Mouse (Mus musculus) lung, embryonic 16.5 days (tissue): ENCODE measurements around the gene Kdm1a. TPM values are rescaled to one million over a fixed set of nuclear protein-coding genes. Genes with fewer than 3 reads are reported as not detected.

Experiments
- ATAC-seq: fragments of 200-750 bp; cut with Nextera tagmentation; 2 replicates; pipeline ENCODE4 v1.8.0; 2017; ENCODE audit warnings: low read depth, mild to moderate bottlenecking, moderate library complexity
- H3K27ac ChIP-seq: fragments of 300-500 bp; sonication (generic); 2 replicates; pipeline ENCODE4 v1.5.1; 2014; ENCODE audit warnings: mild to moderate bottlenecking, control low read depth, low read length
- H3K27me3 ChIP-seq: fragments of 300-500 bp; sonication (generic); 2 replicates; pipeline ENCODE4 v1.6.1; 2014; ENCODE audit warnings: low read depth, low read length, mixed read lengths; ENCODE audit not compliant: control insufficient read depth, insufficient read depth
- H3K36me3 ChIP-seq: fragments of 300-500 bp; sonication (generic); 2 replicates; pipeline ENCODE4 v1.6.1; 2014; ENCODE audit warnings: low read length; ENCODE audit not compliant: control insufficient read depth, insufficient read depth
- H3K4me1 ChIP-seq: fragments of 300-500 bp; sonication (generic); replicated peaks from 2 replicates; pipeline ENCODE4 v1.6.1; 2014; ENCODE audit warnings: low read length, mixed read lengths; ENCODE audit not compliant: control insufficient read depth, insufficient read depth
- H3K4me2 ChIP-seq: fragments of 300-500 bp; sonication (generic); 2 replicates; pipeline ENCODE4 v1.6.1; 2014; ENCODE audit warnings: low read depth, low read length, control low read depth
- H3K4me3 ChIP-seq: fragments of 300-500 bp; sonication (generic); 2 replicates; pipeline ENCODE4 v1.5.1; 2014; ENCODE audit warnings: mild to moderate bottlenecking, low read length, control low read depth
- H3K9ac ChIP-seq: fragments of 300-500 bp; sonication (generic); 2 replicates; pipeline ENCODE4 v1.6.1; 2014; ENCODE audit warnings: low read length, control low read depth
- H3K9me3 ChIP-seq: fragments of 300-500 bp; sonication (generic); 2 replicates; pipeline ENCODE4 v1.6.1; 2016; ENCODE audit warnings: low read length; ENCODE audit not compliant: control insufficient read depth
- WGBS: fragments of 180-500 bp; shearing (Covaris S2); extraction: QIAGEN DNeasy Blood & Tissue Kit; methylation state at CpG from one replicate; pipeline ENCODE4 v1.1.7; 2014; 5-methylcytosine and 5-hydroxymethylcytosine counted together
- polyA plus RNA-seq: library from polyadenylated mRNA; unstranded; fragments of >200 nt; fragmentation: Nextera tagmentation; extraction: Ambion mirVana; gene quantifications from 2 replicates; pipeline ENCODE4 v1.2.1, GENCODE M21; 2015

Gene Kdm1a
- polyA plus RNA-seq, 1 experiment from 2014 or later = 24.9 TPM

DNA sequence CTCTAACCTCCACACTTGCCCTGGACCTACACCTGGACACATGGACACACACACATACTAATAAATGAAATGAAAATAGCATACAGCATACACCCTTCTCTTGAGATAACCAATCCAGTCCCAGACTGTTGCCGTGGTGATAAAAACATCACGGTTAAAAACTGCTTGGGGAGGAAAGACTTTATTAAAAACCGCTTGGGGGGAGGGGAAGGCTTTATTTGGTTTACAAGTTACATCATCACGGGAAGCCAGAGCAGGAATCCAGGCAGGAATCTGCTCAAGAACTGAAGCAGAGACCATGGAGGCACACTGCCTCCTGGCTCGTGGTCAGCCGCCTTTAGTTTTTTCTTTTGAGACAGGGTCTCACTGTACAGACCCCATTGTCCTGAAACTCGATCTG lies 11.1 kb upstream of the Kdm1a start:
- Histone ChIP-seq H3K4me1 (no peaks in the 10 kb centered on the region), H3K9ac (no peak overlapping the region), H3K36me3 (no peaks in the 10 kb centered on the region), H3K4me2 (no peak overlapping the region), H3K4me3 (no peak overlapping the region), H3K9me3 (no peaks in the 10 kb centered on the region), H3K27ac (no peak overlapping the region), H3K27me3 (no peaks in the 10 kb centered on the region)
- no peak for ATAC-seq
- WGBS = 43% methylated on average over 7 of the region's 7 CpGs

DNA sequence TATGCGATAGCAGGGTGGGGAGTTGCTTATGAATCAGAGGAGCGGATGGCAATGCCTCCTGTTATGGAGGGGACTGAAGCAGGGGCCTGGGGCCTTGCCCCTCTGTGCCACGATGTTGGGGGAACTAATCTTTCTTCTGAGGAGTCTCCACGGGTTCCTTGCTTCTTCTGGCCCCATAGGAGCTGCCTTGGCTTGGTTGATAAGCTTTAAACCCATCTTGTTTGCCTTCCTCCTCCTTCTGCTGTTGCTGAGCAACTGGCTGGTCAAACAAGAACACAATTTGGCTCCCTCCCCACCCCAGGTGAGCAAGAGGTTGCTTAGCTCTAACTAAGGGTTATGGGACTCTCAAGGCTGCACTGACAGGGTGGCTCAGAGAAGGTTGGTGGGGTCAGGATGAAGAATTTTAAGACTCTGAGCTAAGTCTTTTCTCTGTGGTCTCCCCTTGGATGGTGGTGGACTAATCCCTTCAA lies 7.9 kb upstream of the Kdm1a start, which contains the start of gene Tex46:
Gene Tex46 (plus strand): TSS at position 51 of the 470 bp plus-strand sequence.
- no peak for ATAC-seq

GRCm38 (mm10) chr4:136605756-136606485 lies 3.4 kb upstream of the Kdm1a start:
- Histone ChIP-seq H3K27ac (no peak overlapping the region), H3K27me3 (no peaks in the 10 kb centered on the region), H3K4me1 (peaks cover 3% of the 10 kb centered on the region), H3K4me2 (no peak overlapping the region), H3K9me3 (no peaks in the 10 kb centered on the region), H3K36me3 (no peaks in the 10 kb centered on the region), H3K9ac (no peak overlapping the region), H3K4me3 (no peak overlapping the region)
- WGBS = 83% methylated on average over 19 of the region's 19 CpGs
- ATAC-seq = no peak

More for the DNA sequence above, 7.9 kb upstream of the Kdm1a start, which contains the start of gene Tex46:
- Histone ChIP-seq H3K4me1 (no peaks in the 10 kb centered on the region), H3K4me3 (no peak within 1 kb of the TSS), H3K36me3 (no peaks in the 10 kb centered on the region), H3K27ac (no peak within 1 kb of the TSS), H3K4me2 (no peak within 1 kb of the TSS), H3K9me3 (no peaks in the 10 kb centered on the region), H3K9ac (no peak within 1 kb of the TSS), H3K27me3 (no peaks in the 10 kb centered on the region)
- WGBS = 38% methylated on average over 4 of the region's 4 CpGs

DNA sequence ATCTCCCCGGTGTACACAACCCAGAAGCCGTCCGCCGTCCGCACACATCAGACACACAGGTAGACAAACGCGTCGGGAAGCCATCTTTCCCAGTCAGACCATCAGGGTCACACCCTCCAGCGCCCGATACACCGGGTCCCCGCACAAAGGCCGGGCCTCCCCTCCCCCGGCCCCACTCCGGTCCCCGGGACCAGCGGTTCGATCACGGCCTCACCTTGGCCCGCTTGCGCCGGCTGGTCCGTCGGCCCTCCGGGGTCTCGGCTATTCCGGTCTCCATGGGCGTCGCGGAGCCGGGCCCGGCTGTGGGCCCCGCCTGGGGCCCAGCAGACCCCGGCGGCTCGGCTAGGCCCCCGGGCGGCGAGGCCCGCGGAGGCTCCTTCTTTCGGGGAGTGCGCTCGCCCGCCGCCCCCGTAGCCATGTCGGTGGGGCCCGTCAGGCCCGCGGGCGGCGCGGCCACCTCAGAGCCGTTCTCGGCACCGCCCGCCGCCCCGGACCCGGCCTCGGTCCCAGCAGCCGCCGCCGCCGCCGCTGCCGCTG lies 437 bp downstream of the Kdm1a start:
- Histone ChIP-seq H3K36me3 (no peaks in the 10 kb centered on the region), H3K27ac (peak overlapping the region; percentile 89), H3K4me2 (peak overlapping the region; percentile 64), H3K9ac (peak overlapping the region; percentile 100), H3K27me3 (no peaks in the 10 kb centered on the region), H3K4me3 (peak overlapping the region; percentile 99), H3K4me1 (peaks cover 9% of the 10 kb centered on the region), H3K9me3 (no peaks in the 10 kb centered on the region)
- under 1% methylated on average over 66 of the region's 68 CpGs for WGBS
- ATAC-seq = peak; percentile 64

GRCm38 (mm10) chr4:136601476-136601875 lies 1.0 kb downstream of the Kdm1a start:
- H3K27ac ChIP-seq = peak overlapping the region; percentile 89; the same call in 1 of the 2 replicates
- ATAC-seq = no peak
- no peaks in the 10 kb centered on the region for H3K9me3 ChIP-seq
- H3K36me3 ChIP-seq = no peaks in the 10 kb centered on the region
- H3K27me3 ChIP-seq = no peaks in the 10 kb centered on the region
- peak overlapping the region; percentile 100 for H3K9ac ChIP-seq
- WGBS = under 1% methylated on average over 13 of the region's 13 CpGs
- H3K4me1 ChIP-seq = peaks cover 9% of the 10 kb centered on the region
- H3K4me3 ChIP-seq = peak overlapping the region; percentile 99
- peak overlapping the region; percentile 64 for H3K4me2 ChIP-seq

DNA sequence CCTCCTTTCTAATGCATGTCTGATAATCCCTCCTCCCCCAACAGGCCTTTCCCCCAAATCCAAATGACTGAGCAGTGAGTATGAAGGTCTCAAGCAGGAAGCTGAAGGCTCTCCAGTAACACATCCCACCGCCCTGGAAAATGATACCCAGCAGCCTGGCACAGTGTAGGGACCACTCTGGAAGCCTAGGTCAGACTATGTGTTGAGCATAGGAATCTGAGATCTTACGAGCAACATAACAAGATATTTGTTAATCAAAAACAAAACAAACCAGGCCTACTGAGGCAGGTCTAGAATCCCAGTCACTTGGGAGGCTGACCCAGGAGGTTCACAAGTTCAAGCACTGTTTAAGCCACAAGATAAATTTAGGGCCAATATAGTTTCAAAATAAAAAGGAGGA lies 2.0 kb downstream of the Kdm1a start:
- Histone ChIP-seq H3K9me3 (no peaks in the 10 kb centered on the region), H3K4me3 (peak overlapping the region; percentile 99), H3K9ac (no peak overlapping the region), H3K36me3 (no peaks in the 10 kb centered on the region), H3K4me2 (peak overlapping the region; percentile 64), H3K27me3 (no peaks in the 10 kb centered on the region), H3K27ac (no peak overlapping the region), H3K4me1 (peaks cover 9% of the 10 kb centered on the region)
- WGBS = 75% methylated on average over 2 of the region's 2 CpGs
- ATAC-seq = no peak

GRCm38 (mm10) chr4:136599869-136600268 lies 2.7 kb downstream of the Kdm1a start:
- no peaks in the 10 kb centered on the region for H3K36me3 ChIP-seq
- peaks cover 9% of the 10 kb centered on the region for H3K4me1 ChIP-seq
- no peak overlapping the region for H3K4me2 ChIP-seq
- H3K4me3 ChIP-seq = no peak overlapping the region
- H3K27ac ChIP-seq = no peak overlapping the region
- 98% methylated on average over 3 of the region's 3 CpGs for WGBS
- no peak overlapping the region for H3K9ac ChIP-seq
- H3K9me3 ChIP-seq = no peaks in the 10 kb centered on the region
- no peaks in the 10 kb centered on the region for H3K27me3 ChIP-seq
- no peak for ATAC-seq

GRCm38 (mm10) chr4:136598268-136598876 lies 4.2 kb downstream of the Kdm1a start:
- no peak for ATAC-seq
- WGBS = 83% methylated on average over 7 of the region's 7 CpGs

GRCm38 (mm10) chr4:136595221-136595620 lies 7.3 kb downstream of the Kdm1a start:
- WGBS = 75% methylated on average over 6 of the region's 6 CpGs
- Histone ChIP-seq H3K27me3 (no peaks in the 10 kb centered on the region), H3K4me2 (no peak overlapping the region), H3K9me3 (no peaks in the 10 kb centered on the region), H3K36me3 (no peaks in the 10 kb centered on the region; the same call in 1 of the 2 replicates), H3K9ac (no peak overlapping the region), H3K27ac (no peak overlapping the region), H3K4me3 (no peak overlapping the region), H3K4me1 (peaks cover 6% of the 10 kb centered on the region; the same call in 1 of the 2 replicates)
- ATAC-seq = no peak

More at GRCm38 (mm10) chr4:136598268-136598876, 4.2 kb downstream of the Kdm1a start:
- no peaks in the 10 kb centered on the region for H3K9me3 ChIP-seq
- no peak overlapping the region for H3K4me3 ChIP-seq
- no peaks in the 10 kb centered on the region for H3K36me3 ChIP-seq
- H3K4me1 ChIP-seq = peaks cover 15% of the 10 kb centered on the region
- no peaks in the 10 kb centered on the region for H3K27me3 ChIP-seq
- H3K4me2 ChIP-seq = no peak overlapping the region
- H3K9ac ChIP-seq = no peak overlapping the region
- H3K27ac ChIP-seq = no peak overlapping the region
